Mouse (Mus musculus) small intestine, adult 2 months (tissue): ENCODE results near the gene Akap13. TPM values are rescaled to one million over a fixed set of nuclear protein-coding genes. Genes with fewer than 3 reads are reported as not detected.
A peak's percentile ranks its signal among the peaks of the same experiment; 100 is the strongest.

Experiments
- H3K27ac ChIP-seq: fragments of 200-500 bp; 2 replicates; pipeline ENCODE4 v1.5.1; 2012; ENCODE audit warnings: low read depth, low read length, control low read depth, inconsistent platforms; ENCODE audit not compliant: insufficient read depth
- H3K27me3 ChIP-seq: fragments of 200-500 bp; 2 replicates; pipeline ENCODE4 v1.6.1; 2012; ENCODE audit warnings: mild to moderate bottlenecking, moderate library complexity, low read length, inconsistent platforms; ENCODE audit not compliant: control insufficient read depth, insufficient read depth
- H3K36me3 ChIP-seq: fragments of 200-500 bp; 2 replicates; pipeline ENCODE4 v1.6.1; 2012; ENCODE audit warnings: mild to moderate bottlenecking, low read length, control low read depth, inconsistent platforms; ENCODE audit not compliant: control insufficient read depth, insufficient read depth
- H3K4me1 ChIP-seq: fragments of 200-500 bp; 2 replicates; pipeline ENCODE4 v1.6.1; 2012; ENCODE audit warnings: low read length, inconsistent platforms, mixed read lengths; ENCODE audit not compliant: control insufficient read depth, insufficient read depth, insufficient read length
- H3K4me3 ChIP-seq: fragments of 200-500 bp; 2 replicates; pipeline ENCODE4 v1.5.1; 2012; ENCODE audit warnings: low read depth, mild to moderate bottlenecking, control low read depth, inconsistent platforms, low read length, moderate library complexity
- CTCF ChIP-seq: fragments of 200-500 bp; IDR thresholded peaks from 2 replicates; pipeline ENCODE4 v1.5.1; 2012; ENCODE audit warnings: low read depth, mild to moderate bottlenecking, control low read depth, inconsistent platforms, low read length, moderate library complexity, mixed read lengths; ENCODE audit not compliant: insufficient replicate concordance, insufficient read length; ENCODE audit errors: extremely low read depth
- POLR2A ChIP-seq: fragments of 200-500 bp; IDR thresholded peaks from 2 replicates; pipeline ENCODE4 v1.6.1; 2012; ENCODE audit warnings: low read depth, mild to moderate bottlenecking, control low read depth, inconsistent platforms, low read length, moderate library complexity
- WGBS: fragments of 180-500 bp; shearing (Covaris S2); methylation state at CpG from one replicate; pipeline ENCODE4 v1.1.7; 2018; 5-methylcytosine and 5-hydroxymethylcytosine counted together
- polyA plus RNA-seq: library from polyadenylated mRNA; depleted of rRNA; stranded (reverse); fragments of >200 nt; gene quantifications from 2 replicates; pipeline ENCODE4 v1.2.3, GENCODE M21; 2012

The Akap13 gene
- polyA plus RNA-seq, 1 experiment, result 15.8 TPM

DNA sequence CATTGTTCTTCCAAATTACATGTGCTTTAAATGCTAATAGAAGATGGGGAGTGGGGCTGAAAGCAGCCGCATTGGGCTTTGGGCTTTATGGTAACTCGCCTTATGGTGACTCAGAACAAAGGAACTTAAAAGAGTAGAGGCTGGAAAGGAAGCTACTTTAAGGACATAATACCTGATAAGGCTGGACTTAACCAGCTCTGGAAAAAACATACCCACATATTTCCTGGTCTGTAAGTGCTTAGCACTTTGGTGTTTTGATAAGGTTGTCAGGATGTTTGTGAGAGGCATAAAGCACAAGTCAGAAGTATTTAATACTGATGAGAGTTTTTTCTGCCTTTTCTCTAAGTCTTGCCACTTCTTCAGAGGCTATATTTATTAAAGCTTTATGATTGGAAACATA lies 128.8 kb downstream of the Akap13 start:
- Histone ChIP-seq H3K4me3 (no peak overlapping the region), H3K36me3 (peaks cover 29% of the 10 kb centered on the region), H3K27ac (no peak overlapping the region), H3K27me3 (no peaks in the 10 kb centered on the region), H3K4me1 (no peaks in the 10 kb centered on the region)
- TF ChIP-seq CTCF, result no peak
- no peak for TF ChIP-seq POLR2A
- 48% methylated on average over 2 of the region's 2 CpGs for WGBS

DNA sequence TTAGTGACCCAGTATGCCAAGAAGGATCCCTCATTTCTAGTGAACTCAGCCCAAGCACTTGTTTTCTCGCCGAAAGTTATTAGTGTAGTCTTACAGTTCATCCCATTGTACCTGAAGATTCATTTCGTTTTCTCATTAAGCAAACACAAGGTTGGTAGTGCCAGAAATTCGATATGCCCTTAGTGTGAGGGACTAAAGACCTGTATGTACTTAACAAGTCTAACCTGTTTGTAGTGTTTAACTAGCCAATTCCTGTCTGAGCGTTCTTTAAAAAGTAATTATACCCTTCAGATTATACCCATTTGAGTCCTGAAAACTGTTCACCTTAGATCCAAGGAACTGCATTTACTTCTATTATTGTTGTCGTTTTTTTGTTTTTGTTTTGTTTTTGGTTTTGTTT lies 130.1 kb downstream of the Akap13 start:
- Histone ChIP-seq H3K4me3 (no peak overlapping the region), H3K27ac (no peak overlapping the region), H3K4me1 (no peaks in the 10 kb centered on the region), H3K27me3 (no peaks in the 10 kb centered on the region), H3K36me3 (peaks cover 23% of the 10 kb centered on the region)
- TF ChIP-seq POLR2A (no peak), CTCF (no peak)
- 68% methylated on average over 6 of the region's 6 CpGs for WGBS

DNA sequence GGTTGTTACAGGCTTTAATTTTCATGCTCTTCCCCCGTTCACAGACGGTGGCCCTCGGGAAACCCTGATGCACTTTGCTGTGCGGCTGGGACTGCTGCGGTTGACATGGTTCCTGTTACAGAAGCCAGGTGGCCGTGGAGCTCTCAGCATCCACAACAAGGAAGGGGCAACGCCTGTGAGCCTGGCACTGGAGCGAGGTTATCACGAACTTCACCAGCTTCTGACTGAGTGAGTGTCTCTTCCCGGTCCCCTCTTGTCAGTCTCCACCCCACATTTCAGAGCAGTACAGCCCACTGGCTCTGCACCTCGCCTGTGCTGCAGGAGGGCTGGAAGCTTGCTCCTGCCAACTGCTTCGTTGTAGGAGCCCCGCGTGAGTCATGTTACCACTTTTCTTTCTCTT lies 130.8 kb downstream of the Akap13 start:
- H3K36me3 ChIP-seq, result peaks cover 26% of the 10 kb centered on the region
- no peaks in the 10 kb centered on the region for H3K27me3 ChIP-seq
- H3K4me3 ChIP-seq, result peak overlapping the region; percentile 52
- WGBS, result 70% methylated on average over 14 of the region's 14 CpGs
- H3K27ac ChIP-seq, result no peak overlapping the region
- TF ChIP-seq POLR2A (no peak), CTCF (no peak)
- H3K4me1 ChIP-seq, result no peaks in the 10 kb centered on the region

DNA sequence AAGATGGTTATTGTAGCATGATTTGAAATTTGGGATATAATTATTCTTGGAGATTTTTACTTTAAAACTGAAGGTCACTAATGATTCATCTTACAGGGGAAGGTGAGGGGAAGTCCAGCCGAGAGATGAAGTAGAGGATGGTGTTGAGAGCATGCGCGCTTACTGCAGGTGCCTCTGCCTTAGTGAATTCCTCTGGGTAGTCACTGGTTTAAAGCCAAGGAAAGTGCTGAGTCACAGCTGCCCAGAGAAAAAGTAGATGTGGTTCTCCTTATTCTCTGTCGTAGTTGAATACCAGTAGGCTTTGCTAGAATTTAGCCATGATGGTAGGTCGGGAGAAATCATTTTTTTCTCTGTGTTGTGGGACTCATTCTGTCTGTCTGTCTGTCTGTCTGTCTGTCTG lies 132.4 kb downstream of the Akap13 start:
- Histone ChIP-seq H3K36me3 (peaks cover 22% of the 10 kb centered on the region), H3K27me3 (no peaks in the 10 kb centered on the region), H3K4me3 (no peak overlapping the region), H3K27ac (no peak overlapping the region), H3K4me1 (no peaks in the 10 kb centered on the region)
- TF ChIP-seq POLR2A (no peak), CTCF (no peak)
- 77% methylated on average over 5 of the region's 5 CpGs for WGBS

DNA sequence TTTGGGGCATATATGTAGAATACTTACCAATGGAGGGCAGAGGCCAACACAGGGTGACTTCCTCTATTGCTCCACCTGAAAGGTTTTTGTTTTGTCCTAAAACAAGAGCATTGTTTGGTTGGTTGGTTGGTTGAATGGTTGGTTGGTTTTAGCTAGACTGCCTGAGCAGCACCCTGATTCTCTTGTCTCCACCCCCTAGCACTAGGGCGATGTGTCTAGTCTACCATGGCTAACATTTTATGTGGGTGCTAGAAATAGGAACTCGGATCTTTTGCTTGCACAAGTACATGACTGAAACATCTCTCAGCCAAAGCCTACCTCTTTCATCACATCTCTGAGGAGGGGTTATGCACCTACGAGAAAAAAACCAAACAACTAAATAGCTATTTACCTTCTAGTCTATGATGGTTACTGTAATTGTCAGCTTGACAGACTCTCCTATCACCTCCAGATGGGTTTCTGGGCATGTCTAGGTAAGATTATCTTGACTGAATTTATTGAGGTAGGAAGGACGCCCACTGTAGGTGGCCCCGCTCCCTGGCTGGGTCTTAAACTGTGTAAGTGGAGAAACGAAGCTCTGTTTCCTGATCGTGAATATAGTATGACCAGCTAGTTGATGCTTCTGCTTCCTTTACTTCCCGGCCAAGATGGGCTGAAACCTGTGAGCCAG lies 134.1 kb downstream of the Akap13 start:
- H3K27me3 ChIP-seq, result no peaks in the 10 kb centered on the region
- WGBS, result 87% methylated on average over 8 of the region's 8 CpGs
- TF ChIP-seq POLR2A, result no peak
- no peak for TF ChIP-seq CTCF
- H3K36me3 ChIP-seq, result peaks cover 22% of the 10 kb centered on the region
- no peak overlapping the region for H3K27ac ChIP-seq
- no peak overlapping the region for H3K4me3 ChIP-seq
- no peaks in the 10 kb centered on the region for H3K4me1 ChIP-seq

DNA sequence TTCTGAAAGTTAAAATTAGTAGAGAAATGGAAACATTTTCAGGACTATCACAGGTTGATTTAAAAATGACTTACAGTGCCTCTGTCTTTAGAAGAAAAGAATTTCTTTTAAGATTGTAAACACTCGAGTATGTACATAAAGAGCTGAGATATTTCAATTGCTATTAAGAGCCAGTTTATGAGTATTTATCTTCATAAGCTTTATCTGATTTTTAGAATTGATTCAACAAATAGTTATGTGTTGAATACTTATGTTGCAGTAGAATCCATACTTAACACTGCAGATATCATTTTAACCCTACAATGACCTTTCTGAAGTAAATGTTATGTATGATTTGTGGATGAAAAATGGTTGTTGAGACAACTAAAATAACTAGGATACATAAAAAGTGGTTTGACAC lies 136.6 kb downstream of the Akap13 start:
- Histone ChIP-seq H3K4me1 (peaks cover 1% of the 10 kb centered on the region; the same call in 1 of the 2 replicates), H3K27ac (no peak overlapping the region), H3K36me3 (peaks cover 17% of the 10 kb centered on the region), H3K27me3 (no peaks in the 10 kb centered on the region), H3K4me3 (no peak overlapping the region)
- 51% methylated on average over 1 of the region's 1 CpGs for WGBS
- no peak for TF ChIP-seq CTCF
- no peak for TF ChIP-seq POLR2A

DNA sequence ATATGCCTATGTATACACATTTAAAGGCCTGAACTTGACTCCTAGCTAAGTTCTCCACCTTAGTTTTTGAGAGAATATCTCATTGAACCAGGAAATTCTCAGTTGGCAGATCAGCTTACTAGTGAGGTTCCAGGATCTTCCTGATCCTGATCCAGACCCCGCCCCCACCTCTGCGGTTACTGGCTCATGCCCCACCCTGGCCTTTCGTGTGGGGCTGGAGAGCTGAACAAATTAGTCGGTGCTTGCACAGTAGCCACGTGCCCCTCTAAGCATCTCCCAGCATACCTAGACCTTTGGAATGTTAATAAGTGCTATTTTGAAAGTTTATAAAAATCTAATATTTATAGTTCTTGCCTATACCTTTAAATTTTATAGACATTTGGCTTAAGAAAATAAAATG lies 139.5 kb downstream of the Akap13 start:
- no peak for TF ChIP-seq CTCF
- TF ChIP-seq POLR2A, result no peak
- no peak overlapping the region for H3K27ac ChIP-seq
- 44% methylated on average over 5 of the region's 5 CpGs for WGBS
- H3K36me3 ChIP-seq, result peaks cover 10% of the 10 kb centered on the region
- H3K27me3 ChIP-seq, result no peaks in the 10 kb centered on the region
- peaks cover 1% of the 10 kb centered on the region; the same call in 1 of the 2 replicates for H3K4me1 ChIP-seq
- no peak overlapping the region for H3K4me3 ChIP-seq
